Mouse (Mus musculus): Measurements from ENCODE around the gene Pax2.

GRCm38 (mm10) chr19:44833391-44833790 lies 77.5 kb downstream of the Pax2 start:
- no peak for TF ChIP-seq CTCF (IDR thresholded peaks at IDR 0.05; ENCODE audit: control insufficient read depth, insufficient read depth, insufficient replicate concordance, low read depth, low read length)
- TF ChIP-seq POLR2A (IDR thresholded peaks at IDR 0.05; ENCODE audit: control insufficient read depth, low read depth, low read length) = no peak
